Mouse (Mus musculus) C2C12 (cell line): ENCODE data around the gene Ppp2r2c.

Experiments used
- MYOD1 ChIP-seq: IDR thresholded peaks from one replicate; pipeline ENCODE4 v1.6.1; 2011; ENCODE audit warnings: low read depth; ENCODE audit not compliant: control insufficient read depth, insufficient read length
- USF1 ChIP-seq: IDR thresholded peaks from one replicate; pipeline ENCODE4 v1.6.1; 2011; ENCODE audit warnings: low read depth, mild to moderate bottlenecking, control low read depth, moderate library complexity

DNA sequence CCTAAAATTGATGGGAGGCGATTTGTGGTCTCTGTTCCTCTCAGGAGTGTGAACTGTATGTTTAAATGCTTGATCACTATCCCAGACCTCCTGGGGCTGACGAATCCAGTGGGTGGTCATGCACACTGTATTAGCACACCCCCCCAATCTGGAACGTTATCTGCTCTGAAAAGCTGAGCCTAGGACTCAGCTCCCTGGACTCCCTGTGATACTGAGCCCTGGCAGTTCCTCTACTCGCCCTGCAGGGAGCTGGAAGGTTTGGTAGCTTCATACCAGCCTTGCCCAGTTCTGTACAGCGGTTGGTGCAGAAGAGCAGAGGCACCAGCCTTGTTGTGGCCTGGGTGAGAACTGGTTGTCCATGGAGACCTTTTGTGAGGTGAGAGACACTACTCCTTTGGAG is 31.1 kb downstream of the Ppp2r2c start:
- no peak for TF ChIP-seq USF1
- no peak for TF ChIP-seq MYOD1
